Mouse (Mus musculus) frontal cortex, postnatal 10 days (tissue): ENCODE data around the gene Gm38655.
A peak's percentile ranks its signal among the peaks of the same experiment; 100 is the strongest.

ENCODE experiments used
- DNase-seq, 2 experiments: peaks; one replicate each; pipeline ENCODE4 v3.0.0; 2022; ENCODE audit warnings: low spot score in 2 of 2, mixed read lengths in 1 of 2

The Gm38655 gene

GRCm38 (mm10) chr17:25175411-25175810 is at the start of gene Gm38655:
Gene Gm38655, minus strand, starts transcription at chr17:25175471.
- no peak for DNase-seq

- no peak for DNase-seq
These were observed 49.4 kb upstream of the Gm38655 start for GRCm38 (mm10) chr17:25224586-25225222.

GRCm38 (mm10) chr17:25222951-25223601 is 47.8 kb upstream of the Gm38655 start:
- DNase-seq: no peak

- peak; percentile 37 to 56 for DNase-seq
These were observed 47.3 kb upstream of the Gm38655 start for GRCm38 (mm10) chr17:25222504-25222940.

- DNase-seq: peak in 1 of 2 experiments; percentile 45
These were observed 46.7 kb upstream of the Gm38655 start for GRCm38 (mm10) chr17:25221821-25222503.

- no peak for DNase-seq
These were observed 45.5 kb upstream of the Gm38655 start for GRCm38 (mm10) chr17:25220746-25221145.

GRCm38 (mm10) chr17:25219492-25220295 is 44.4 kb upstream of the Gm38655 start:
- no peak for DNase-seq

GRCm38 (mm10) chr17:25218967-25219366 is 43.7 kb upstream of the Gm38655 start:
- DNase-seq: no peak

GRCm38 (mm10) chr17:25215431-25215830 is 40.2 kb upstream of the Gm38655 start:
- DNase-seq: no peak

GRCm38 (mm10) chr17:25211705-25212104 is 36.4 kb upstream of the Gm38655 start:
- DNase-seq: no peak

- no peak for DNase-seq
These were observed 35.6 kb upstream of the Gm38655 start for GRCm38 (mm10) chr17:25210680-25211466.

GRCm38 (mm10) chr17:25210006-25210405 is 34.7 kb upstream of the Gm38655 start:
- DNase-seq: no peak

- DNase-seq: no peak
These were observed 27.1 kb upstream of the Gm38655 start for GRCm38 (mm10) chr17:25202401-25202800.

- no peak for DNase-seq
These were observed 13.8 kb upstream of the Gm38655 start for GRCm38 (mm10) chr17:25189091-25189490.

GRCm38 (mm10) chr17:25188150-25189031 is 13.1 kb upstream of the Gm38655 start, which contains the start of gene Unkl:
Gene Unkl, plus strand, starts transcription at chr17:25188397.
- peak; percentile 49 to 71 for DNase-seq

- no peak for DNase-seq
These were observed 12.5 kb upstream of the Gm38655 start for GRCm38 (mm10) chr17:25187784-25188149.

GRCm38 (mm10) chr17:25184961-25185360 is 9.7 kb upstream of the Gm38655 start:
- no peak for DNase-seq

GRCm38 (mm10) chr17:25184129-25184691 is 8.9 kb upstream of the Gm38655 start, which contains the start of gene BC003965:
Gene BC003965, plus strand, starts transcription at chr17:25184554.
- DNase-seq: peak; percentile 94 to 98

- DNase-seq: no peak
These were observed 8.0 kb upstream of the Gm38655 start for GRCm38 (mm10) chr17:25183232-25183631.

GRCm38 (mm10) chr17:25172558-25172957 is 2.7 kb downstream of the Gm38655 start:
- no peak for DNase-seq
